Mouse (Mus musculus) heart, adult 2 months (tissue): Measurements from ENCODE around the gene Celf5. TPM values are rescaled to one million over a fixed set of nuclear protein-coding genes. Genes with fewer than 3 reads are reported as not detected.

Experiments used
- DNase-seq, 2 experiments: peaks; one replicate each; pipeline ENCODE4 v3.0.0; 2021
- H3K27ac ChIP-seq: fragments of 200-600 bp; 2 replicates; pipeline ENCODE4 v1.8.1; 2022
- H3K27me3 ChIP-seq: fragments of 200-500 bp; 2 replicates; pipeline ENCODE4 v1.6.1; 2012; ENCODE audit warnings: mild to moderate bottlenecking, low read length, inconsistent platforms, mixed read lengths; ENCODE audit not compliant: control insufficient read depth, insufficient read depth
- H3K36me3 ChIP-seq: fragments of 200-500 bp; 2 replicates; pipeline ENCODE4 v1.6.1; 2012; ENCODE audit warnings: low read length, inconsistent platforms; ENCODE audit not compliant: control insufficient read depth, insufficient read depth
- H3K4me1 ChIP-seq: fragments of 200-500 bp; 2 replicates; pipeline ENCODE4 v1.6.1; 2011; ENCODE audit warnings: low read length; ENCODE audit not compliant: control insufficient read depth, insufficient read depth
- H3K4me3 ChIP-seq: fragments of 200-600 bp; 2 replicates; pipeline ENCODE4 v1.8.1; 2022
- H3K79me2 ChIP-seq: fragments of 200-500 bp; replicated peaks from 2 replicates; pipeline ENCODE4 v1.6.1; 2012; ENCODE audit warnings: mild to moderate bottlenecking, inconsistent platforms, low read length, moderate library complexity, mixed read lengths; ENCODE audit not compliant: control insufficient read depth, insufficient read depth
- H3K9ac ChIP-seq: fragments of 200-500 bp; 2 replicates; pipeline ENCODE4 v1.6.1; 2012; ENCODE audit warnings: low read depth, mild to moderate bottlenecking, control low read depth, inconsistent platforms, low read length, mixed read lengths
- CTCF ChIP-seq: fragments of 200-600 bp; IDR thresholded peaks from 2 replicates; pipeline ENCODE4 v1.8.1; 2022; ENCODE audit warnings: antibody characterized with exemption, mild to moderate bottlenecking, moderate library complexity
- EP300 ChIP-seq: fragments of 200-500 bp; IDR thresholded peaks from 2 replicates; pipeline ENCODE4 v1.6.1; 2011; ENCODE audit warnings: low read depth, low read length, control low read depth; ENCODE audit not compliant: insufficient read depth
- POLR2A ChIP-seq: fragments of 200-500 bp; IDR thresholded peaks from 2 replicates; pipeline ENCODE4 v1.6.1; 2011; ENCODE audit warnings: mild to moderate bottlenecking, low read depth, low read length, control low read depth; ENCODE audit not compliant: insufficient read depth
- WGBS: fragments of 180-500 bp; shearing (Covaris S2); methylation state at CpG from one replicate; pipeline ENCODE4 v1.1.7; 2018; 5-methylcytosine and 5-hydroxymethylcytosine counted together
- intact Hi-C: fragments of 180-260 bp; cut with DNase I; formaldehyde crosslinking; loops from one replicate; pipeline ENCODE4 v1.15.1; 2025
- polyA plus RNA-seq: library from polyadenylated mRNA; depleted of rRNA; stranded (reverse); fragments of >200 nt; gene quantifications from 2 replicates; pipeline ENCODE4 v1.2.3, GENCODE M21; 2012
- total RNA-seq, 2 experiments: library from RNA; stranded (reverse); gene quantifications; 2 replicates each; pipeline ENCODE4 v1.2.3; 2021

Gene Celf5
- total and polyA plus RNA-seq, 3 experiments = 0.16 to 0.39 TPM; not detected in 1

DNA sequence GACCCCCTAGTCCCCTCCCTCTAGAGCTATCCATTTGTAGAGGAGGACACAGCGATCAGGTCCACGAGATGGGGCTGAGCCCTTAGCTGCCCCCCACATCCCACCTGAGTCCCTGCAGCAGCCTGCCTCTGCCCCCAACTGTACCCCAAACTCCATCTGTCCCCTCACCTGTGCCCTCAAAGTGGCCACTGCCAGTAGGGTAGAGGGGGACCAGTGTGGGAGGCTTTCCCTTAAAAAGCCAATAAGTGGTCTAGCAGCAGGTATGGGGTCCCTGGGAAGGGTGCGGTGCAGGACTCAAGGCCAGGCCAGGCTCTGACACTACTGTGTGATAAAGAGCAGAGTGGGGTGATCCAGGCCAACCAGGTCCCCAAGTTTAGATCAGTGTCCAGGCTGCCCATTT, 55.2 kb downstream of the Celf5 start:
- intact Hi-C loops = no loop called here
- peak overlapping the region; percentile 95 for H3K4me3 ChIP-seq
- no peaks in the 10 kb centered on the region for H3K36me3 ChIP-seq
- peaks cover 21% of the 10 kb centered on the region for H3K4me1 ChIP-seq
- WGBS = 26% methylated on average over 3 of the region's 3 CpGs
- peak overlapping the region; percentile 98 for H3K27ac ChIP-seq
- H3K79me2 ChIP-seq = peaks cover 10% of the 10 kb centered on the region
- TF ChIP-seq EP300 (no peak), CTCF (no peak), POLR2A (no peak)
- H3K9ac ChIP-seq = peak overlapping the region; percentile 57
- no peaks in the 10 kb centered on the region for H3K27me3 ChIP-seq
- no peak for DNase-seq

- peaks cover 24% of the 10 kb centered on the region for H3K4me1 ChIP-seq
- WGBS = 2% methylated on average over 21 of the region's 38 CpGs
- peak overlapping the region; percentile 95 for H3K4me3 ChIP-seq
- intact Hi-C loops = no loop called here
- H3K36me3 ChIP-seq = no peaks in the 10 kb centered on the region
- H3K9ac ChIP-seq = peak overlapping the region; percentile 94
- TF ChIP-seq EP300 = no peak
- peak; percentile 66; the same call in 1 of the 2 replicates for TF ChIP-seq POLR2A
- no peak for TF ChIP-seq CTCF
- H3K79me2 ChIP-seq = peaks cover 11% of the 10 kb centered on the region
- no peaks in the 10 kb centered on the region for H3K27me3 ChIP-seq
- DNase-seq = peak; percentile 85 to 87
- H3K27ac ChIP-seq = peak overlapping the region; percentile 98
Measured at GRCm38 (mm10) chr10:81426897-81427296, 55.6 kb downstream of the Celf5 start.

GRCm38 (mm10) chr10:81426081-81426671, 56.3 kb downstream of the Celf5 start:
- Histone ChIP-seq H3K79me2 (peaks cover 11% of the 10 kb centered on the region), H3K4me3 (peak overlapping the region; percentile 95), H3K27ac (peak overlapping the region; percentile 98), H3K9ac (peak overlapping the region; percentile 94), H3K4me1 (peaks cover 29% of the 10 kb centered on the region), H3K27me3 (no peaks in the 10 kb centered on the region), H3K36me3 (no peaks in the 10 kb centered on the region)
- intact Hi-C loops = no loop called here
- peak; percentile 41 to 62 for DNase-seq
- TF ChIP-seq EP300 (no peak), CTCF (no peak), POLR2A (no peak)
- under 1% methylated on average over 28 of the region's 33 CpGs for WGBS

DNA sequence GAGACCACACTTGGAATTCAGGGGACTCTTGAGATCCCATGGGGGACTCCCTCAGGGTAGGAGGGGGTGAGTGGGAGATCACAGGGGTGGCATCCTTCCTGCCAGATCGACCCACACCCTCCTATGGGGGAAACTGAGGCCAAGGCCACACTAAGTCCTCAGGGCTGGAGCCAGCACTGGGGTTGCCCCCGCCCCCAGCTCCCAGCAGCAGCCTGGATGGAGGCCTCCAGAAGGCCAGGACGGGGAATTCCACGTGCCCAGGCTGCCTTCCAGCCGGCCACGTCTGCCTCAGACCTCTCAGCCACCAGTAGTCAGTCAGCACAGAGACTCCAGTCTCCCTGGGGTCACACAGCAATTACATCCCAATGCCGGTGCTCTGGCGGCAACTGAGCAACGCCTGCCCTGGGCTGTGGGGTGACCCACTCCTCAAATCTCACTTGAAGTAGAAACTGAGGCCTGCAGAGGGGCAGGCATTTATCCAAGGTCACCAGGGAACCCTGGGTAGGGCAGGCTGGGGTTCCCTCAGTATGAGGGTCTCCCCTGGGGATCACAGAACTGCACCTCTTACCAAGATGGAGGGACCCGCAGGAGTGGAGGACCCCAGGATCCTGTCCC, 57.2 kb downstream of the Celf5 start:
- H3K79me2 ChIP-seq = peaks cover 14% of the 10 kb centered on the region
- peak; percentile 76 to 80 for DNase-seq
- H3K27ac ChIP-seq = peak overlapping the region; percentile 98
- peak overlapping the region; percentile 94 for H3K9ac ChIP-seq
- H3K27me3 ChIP-seq = no peaks in the 10 kb centered on the region
- H3K4me3 ChIP-seq = peak overlapping the region; percentile 95
- WGBS = 11% methylated on average over 10 of the region's 10 CpGs
- no peaks in the 10 kb centered on the region for H3K36me3 ChIP-seq
- peaks cover 31% of the 10 kb centered on the region for H3K4me1 ChIP-seq
- intact Hi-C loops = loop anchor here (1.0 kb wide), 1 partner anchor 10 kb away; no protein-coding TSS in a partner anchor
- TF ChIP-seq CTCF (no peak), POLR2A (0 out of 2 replicates have a peak, but pooled peaks have one; percentile 39), EP300 (peak; percentile 75; the same call in 1 of the 2 replicates)

- intact Hi-C loops = loop anchor here (1.0 kb wide), 1 partner anchor 9 kb away; no protein-coding TSS in a partner anchor
- Histone ChIP-seq H3K4me3 (peak overlapping the region; percentile 95), H3K9ac (peak overlapping the region; percentile 94), H3K27me3 (no peaks in the 10 kb centered on the region), H3K79me2 (peaks cover 18% of the 10 kb centered on the region), H3K4me1 (peaks cover 35% of the 10 kb centered on the region), H3K36me3 (no peaks in the 10 kb centered on the region), H3K27ac (peak overlapping the region; percentile 98)
- no peak for TF ChIP-seq EP300
- peak; percentile 16; the same call in 1 of the 2 replicates for TF ChIP-seq POLR2A
- peak; percentile 75 to 83 for DNase-seq
- 2% methylated on average over 25 of the region's 25 CpGs for WGBS
Measured at GRCm38 (mm10) chr10:81424246-81425051, 58.1 kb downstream of the Celf5 start.
